Mouse (Mus musculus) liver, postnatal 0 days (tissue): ENCODE measurements around the gene Gm28635. TPM values are rescaled to one million over a fixed set of nuclear protein-coding genes. Genes with fewer than 3 reads are reported as not detected.

Experiments used
- ATAC-seq: fragments of 200-750 bp; cut with Nextera tagmentation; 2 replicates; pipeline ENCODE4 v1.8.0; 2017; ENCODE audit warnings: mild to moderate bottlenecking, moderate library complexity
- DNase-seq: peaks from one replicate; pipeline ENCODE4 v3.0.0-alpha.2; 2016
- H3K27ac ChIP-seq: fragments of 300-500 bp; sonication (generic); 2 replicates; pipeline ENCODE4 v1.5.1; 2014; ENCODE audit warnings: antibody characterized with exemption, moderate library complexity, mild to moderate bottlenecking, low read depth
- H3K27me3 ChIP-seq: fragments of 300-500 bp; sonication (generic); 2 replicates; pipeline ENCODE4 v1.6.1; 2014; ENCODE audit warnings: low read length, control low read depth, mixed read lengths; ENCODE audit not compliant: insufficient read depth
- H3K36me3 ChIP-seq: fragments of 300-500 bp; sonication (generic); replicated peaks from 2 replicates; pipeline ENCODE4 v1.6.1; 2014; ENCODE audit warnings: mild to moderate bottlenecking, control low read depth, low read length, moderate library complexity, mixed read lengths; ENCODE audit not compliant: insufficient read depth
- H3K4me1 ChIP-seq: fragments of 300-500 bp; sonication (generic); 2 replicates; pipeline ENCODE4 v1.6.1; 2014; ENCODE audit warnings: antibody characterized with exemption, mild to moderate bottlenecking, control low read depth; ENCODE audit not compliant: insufficient read depth
- H3K4me2 ChIP-seq: fragments of 300-500 bp; sonication (generic); 2 replicates; pipeline ENCODE4 v1.6.1; 2014; ENCODE audit warnings: low read depth, mild to moderate bottlenecking, low read length, moderate library complexity, mixed read lengths
- H3K4me3 ChIP-seq: fragments of 300-500 bp; sonication (generic); 2 replicates; pipeline ENCODE4 v1.5.1; 2014; ENCODE audit warnings: low read depth, low read length
- H3K9ac ChIP-seq: fragments of 300-500 bp; sonication (generic); replicated peaks from 2 replicates; pipeline ENCODE4 v1.6.1; 2014; ENCODE audit warnings: mild to moderate bottlenecking, moderate library complexity
- H3K9me3 ChIP-seq: fragments of 300-500 bp; sonication (generic); 2 replicates; pipeline ENCODE4 v1.6.1; 2016; ENCODE audit warnings: mild to moderate bottlenecking, control low read depth, low read length, mixed read lengths
- CTCF ChIP-seq: sonication (generic); IDR thresholded peaks from 2 replicates; pipeline ENCODE4 v1.5.1; 2016; ENCODE audit warnings: antibody characterized with exemption, low read depth
- EP300 ChIP-seq: IDR thresholded peaks from 2 replicates; pipeline ENCODE4 v1.6.1; 2016; ENCODE audit warnings: antibody characterized with exemption, low read depth, mild to moderate bottlenecking
- WGBS: fragments of 180-500 bp; shearing (Covaris S2); extraction: QIAGEN DNeasy Blood & Tissue Kit; methylation state at CpG from one replicate; pipeline ENCODE4 v1.1.7; 2014; ENCODE audit not compliant: insufficient replicate concordance; 5-methylcytosine and 5-hydroxymethylcytosine counted together
- polyA plus RNA-seq: library from polyadenylated mRNA; unstranded; fragments of >200 nt; fragmentation: Nextera tagmentation; extraction: Ambion mirVana; gene quantifications from 2 replicates; pipeline ENCODE4 v1.2.1, GENCODE M21; 2015

The Gm28635 gene
- polyA plus RNA-seq, 1 experiment from 2014 or later: not detected

- no peak for TF ChIP-seq CTCF
- TF ChIP-seq EP300: no peak; the same call in 1 of the 2 replicates
- DNase-seq: no peak
- Histone ChIP-seq H3K27me3 (no peaks in the 10 kb centered on the region), H3K36me3 (0 out of 2 replicates have a peak, but pooled peaks cover 2% of the 10 kb centered on the region), H3K9ac (0 out of 2 replicates have a peak overlapping the region, but pooled peaks have one; percentile 30), H3K9me3 (no peaks in the 10 kb centered on the region), H3K4me3 (no peak overlapping the region), H3K4me1 (peaks cover 43% of the 10 kb centered on the region), H3K27ac (peak overlapping the region; percentile 71), H3K4me2 (peak overlapping the region; percentile 31; the same call in 1 of the 2 replicates)
- WGBS: 54% methylated on average over 3 of the region's 3 CpGs
- ATAC-seq: peak; percentile 70
Measured at GRCm38 (mm10) chr2:84627036-84627435, 50.8 kb downstream of the Gm28635 start.

DNA sequence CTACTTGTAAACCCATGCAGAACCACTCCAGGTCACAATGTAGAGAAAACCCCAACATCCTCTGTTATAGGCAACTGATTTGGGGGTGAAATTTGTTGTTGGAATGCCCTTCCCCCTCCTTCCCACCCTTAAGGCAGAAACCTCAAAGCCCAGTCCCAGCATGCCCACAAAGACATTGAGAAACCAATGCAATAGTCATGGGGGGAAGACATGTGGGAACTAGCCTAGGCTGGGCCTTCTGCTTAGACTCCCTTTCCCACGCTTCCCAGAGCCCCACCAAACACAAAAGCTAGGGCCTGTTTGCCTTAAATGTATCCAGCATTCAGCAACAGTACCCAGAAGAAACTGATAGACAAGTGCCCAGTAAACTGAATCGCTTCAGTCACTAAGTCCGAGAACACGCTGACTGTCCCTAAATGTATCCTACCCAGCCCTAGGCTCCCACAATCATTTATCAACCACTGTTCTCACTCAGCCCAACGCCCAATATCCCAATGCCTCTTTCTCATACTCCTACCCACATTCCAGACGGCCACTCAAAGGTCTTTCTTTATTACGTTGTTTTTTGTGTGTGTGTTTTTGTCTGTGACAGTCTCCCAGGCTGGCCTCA lies 51.4 kb downstream of the Gm28635 start:
- Histone ChIP-seq H3K4me3 (no peak overlapping the region), H3K27me3 (no peaks in the 10 kb centered on the region), H3K27ac (peak overlapping the region; percentile 71), H3K36me3 (0 out of 2 replicates have a peak, but pooled peaks cover 2% of the 10 kb centered on the region), H3K4me1 (peaks cover 39% of the 10 kb centered on the region), H3K9ac (no peak overlapping the region), H3K4me2 (peak overlapping the region; percentile 31; the same call in 1 of the 2 replicates), H3K9me3 (no peaks in the 10 kb centered on the region)
- no peak for TF ChIP-seq EP300
- no peak for TF ChIP-seq CTCF
- ATAC-seq: peak; percentile 49
- 69% methylated on average over 7 of the region's 7 CpGs for WGBS
- no peak for DNase-seq

GRCm38 (mm10) chr2:84624201-84624600 lies 53.6 kb downstream of the Gm28635 start:
- 89% methylated on average over 17 of the region's 17 CpGs for WGBS
- peak overlapping the region; percentile 19; the same call in 1 of the 2 replicates for H3K27ac ChIP-seq

DNA sequence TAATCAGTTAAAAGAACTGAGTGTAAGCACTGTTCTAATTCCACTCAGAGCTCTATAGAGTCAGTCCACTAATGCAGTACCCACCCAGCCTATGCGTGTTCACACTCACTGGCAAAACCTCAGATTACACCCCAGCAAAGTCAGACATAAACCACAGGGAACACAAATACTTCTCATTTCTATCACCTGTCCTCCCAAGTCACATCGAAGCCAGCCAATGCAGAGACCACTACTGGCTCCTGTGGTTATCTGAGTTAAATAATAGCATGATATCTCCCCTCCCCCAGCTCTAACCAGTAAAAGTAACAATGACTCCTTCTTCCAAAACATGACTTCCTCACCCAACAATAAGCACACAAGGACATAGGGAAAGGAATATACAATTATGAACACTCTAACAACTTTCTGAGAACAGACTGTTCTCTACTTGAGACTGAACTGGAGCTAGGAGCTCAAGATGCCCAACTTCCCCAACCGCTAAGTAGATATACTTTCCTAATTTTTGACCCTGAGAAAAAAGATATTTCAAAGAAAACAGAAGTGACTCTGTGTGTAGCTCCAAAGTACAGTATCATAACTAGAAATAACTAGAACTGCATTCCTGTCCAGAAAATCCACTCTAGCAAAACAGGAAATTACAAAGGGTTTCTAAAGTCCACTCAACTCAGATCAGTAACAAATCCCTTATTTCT lies 54.3 kb downstream of the Gm28635 start:
- Histone ChIP-seq H3K9ac (no peak overlapping the region), H3K4me3 (no peak overlapping the region), H3K36me3 (peaks cover 9% of the 10 kb centered on the region), H3K27me3 (no peaks in the 10 kb centered on the region), H3K4me1 (peaks cover 41% of the 10 kb centered on the region), H3K4me2 (0 out of 2 replicates have a peak overlapping the region, but pooled peaks have one; percentile 29), H3K9me3 (no peaks in the 10 kb centered on the region), H3K27ac (peak overlapping the region; percentile 34)
- 44% methylated on average over 3 of the region's 3 CpGs for whole genome bisulfite sequencing
- DNase-seq (no peak), ATAC-seq (peak; percentile 24)
- no peak for TF ChIP-seq CTCF
- TF ChIP-seq EP300: no peak

More at GRCm38 (mm10) chr2:84624201-84624600, 53.6 kb downstream of the Gm28635 start:
- ATAC-seq (no peak), DNase-seq (no peak)
- H3K36me3 ChIP-seq: peaks cover 11% of the 10 kb centered on the region
- H3K9ac ChIP-seq: no peak overlapping the region
- no peak overlapping the region for H3K4me2 ChIP-seq
- H3K27me3 ChIP-seq: no peaks in the 10 kb centered on the region
- TF ChIP-seq CTCF (no peak), EP300 (no peak)
- no peak overlapping the region for H3K4me3 ChIP-seq
- peaks cover 40% of the 10 kb centered on the region for H3K4me1 ChIP-seq
- H3K9me3 ChIP-seq: no peaks in the 10 kb centered on the region

DNA sequence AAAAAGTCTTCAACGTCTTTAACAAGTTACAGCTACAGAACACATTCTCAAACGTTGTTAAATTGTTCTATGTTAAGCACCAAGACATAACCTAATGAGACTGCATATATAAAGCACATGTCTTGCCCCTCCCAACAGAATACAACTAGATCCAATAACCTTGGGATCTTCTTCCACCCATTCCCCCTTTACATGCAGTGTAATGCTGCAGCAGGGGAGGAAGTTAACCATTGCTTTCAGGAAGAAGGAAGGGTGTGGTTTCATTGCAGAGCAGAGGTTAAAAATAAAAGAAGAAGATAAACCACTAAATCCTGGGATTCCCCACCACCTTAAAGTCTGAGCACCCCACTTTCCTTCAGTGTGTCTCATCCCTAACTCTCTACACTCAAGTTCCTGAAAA lies 55.2 kb downstream of the Gm28635 start:
- Histone ChIP-seq H3K27me3 (no peaks in the 10 kb centered on the region), H3K4me2 (0 out of 2 replicates have a peak overlapping the region, but pooled peaks have one; percentile 29), H3K9me3 (no peaks in the 10 kb centered on the region), H3K4me1 (peaks cover 38% of the 10 kb centered on the region), H3K27ac (peak overlapping the region; percentile 34; the same call in 1 of the 2 replicates), H3K4me3 (no peak overlapping the region), H3K9ac (no peak overlapping the region), H3K36me3 (peaks cover 9% of the 10 kb centered on the region)
- TF ChIP-seq CTCF (no peak), EP300 (no peak)
- no peak for ATAC-seq
- 57% methylated on average over 2 of the region's 2 CpGs for WGBS
- DNase-seq: no peak

DNA sequence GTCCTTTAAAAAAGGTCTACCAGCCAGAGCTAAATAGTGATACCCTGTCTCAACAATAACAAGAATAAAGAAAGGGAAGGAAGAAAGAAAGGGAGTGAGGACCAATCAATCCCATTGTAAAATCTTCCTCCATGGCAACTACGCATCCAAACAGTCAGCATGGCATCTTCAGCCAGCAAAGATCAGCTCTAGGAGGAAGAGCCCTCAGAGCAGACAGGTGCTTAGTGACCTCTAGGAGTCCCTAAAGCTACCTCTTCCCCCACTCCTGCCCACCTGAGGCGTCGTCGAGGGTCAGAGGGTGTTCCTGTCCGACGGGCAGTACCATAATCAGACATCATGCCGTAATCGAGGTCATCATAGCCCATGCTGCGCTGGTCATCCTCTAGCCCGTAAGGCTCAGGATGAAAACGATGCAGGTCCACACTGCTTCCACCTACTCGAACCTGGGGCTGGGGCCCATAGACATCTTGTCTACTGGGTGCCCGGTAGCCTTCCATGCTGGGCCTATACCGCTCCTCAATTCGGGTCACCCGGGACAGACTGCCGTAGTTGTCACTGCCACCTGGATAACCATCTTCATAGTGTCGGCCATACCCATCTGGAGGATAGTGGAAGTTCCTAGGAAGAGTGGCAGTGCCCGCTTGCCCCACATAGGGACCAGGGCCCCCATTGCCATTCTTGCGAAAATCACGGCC lies 58.0 kb downstream of the Gm28635 start:
- no peak for ATAC-seq
- DNase-seq: no peak
- H3K27me3 ChIP-seq: no peaks in the 10 kb centered on the region
- H3K36me3 ChIP-seq: peaks cover 25% of the 10 kb centered on the region
- no peak overlapping the region; the same call in 1 of the 2 replicates for H3K27ac ChIP-seq
- TF ChIP-seq EP300 (no peak), CTCF (no peak)
- no peaks in the 10 kb centered on the region for H3K9me3 ChIP-seq
- H3K9ac ChIP-seq: no peak overlapping the region
- H3K4me3 ChIP-seq: no peak overlapping the region
- no peak overlapping the region for H3K4me2 ChIP-seq
- 86% methylated on average over 21 of the region's 21 CpGs for WGBS
- peaks cover 22% of the 10 kb centered on the region for H3K4me1 ChIP-seq
